Mouse (Mus musculus) liver, embryonic 14.5 days (tissue): ENCODE data around the gene Mrps35. TPM values are rescaled to one million over a fixed set of nuclear protein-coding genes. Genes with fewer than 3 reads are reported as not detected.

ENCODE experiments used
- ATAC-seq: fragments of 200-750 bp; cut with Nextera tagmentation; 2 replicates; pipeline ENCODE4 v1.8.0; 2017; ENCODE audit warnings: moderate number of reproducible peaks, mild to moderate bottlenecking, moderate library complexity; ENCODE audit not compliant: insufficient read depth
- DNase-seq, 3 experiments: peaks; one replicate each; pipeline ENCODE4 v3.0.0-alpha.2; 2012 to 2013; ENCODE audit warnings: low read depth in 3 of 3, low spot score in 3 of 3
- H3K27ac ChIP-seq: fragments of 300-500 bp; sonication (generic); 2 replicates; pipeline ENCODE4 v1.5.1; 2014; ENCODE audit warnings: moderate library complexity, mild to moderate bottlenecking, control low read depth, inconsistent platforms
- H3K27me3 ChIP-seq: fragments of 300-500 bp; sonication (generic); 2 replicates; pipeline ENCODE4 v1.6.1; 2014; ENCODE audit warnings: mild to moderate bottlenecking, low read length, moderate library complexity; ENCODE audit not compliant: control insufficient read depth, insufficient read depth
- H3K36me3 ChIP-seq: fragments of 300-500 bp; sonication (generic); replicated peaks from 2 replicates; pipeline ENCODE4 v1.6.1; 2014; ENCODE audit warnings: low read depth; ENCODE audit not compliant: control insufficient read depth, insufficient read depth
- H3K4me1 ChIP-seq, 2 experiments: fragments of 200-500 bp in 1 of 2; fragments of 300-500 bp in 1 of 2; sonication (generic) in 1 of 2; replicated peaks; 2 replicates each; pipeline ENCODE4 v1.6.1; 2012 to 2014; ENCODE audit warnings: antibody characterized with exemption in 1 of 2, inconsistent platforms in 1 of 2, low read length in 1 of 2; ENCODE audit not compliant: control insufficient read depth in 2 of 2, insufficient read depth in 2 of 2
- H3K4me2 ChIP-seq: fragments of 300-500 bp; sonication (generic); 2 replicates; pipeline ENCODE4 v1.6.1; 2014; ENCODE audit warnings: low read depth, mild to moderate bottlenecking, control low read depth, moderate library complexity
- H3K4me3 ChIP-seq, 2 experiments: fragments of 200-500 bp in 1 of 2; fragments of 300-500 bp in 1 of 2; sonication (generic) in 1 of 2; 2 replicates each; pipeline ENCODE4 v1.5.1; 2012 to 2014; ENCODE audit warnings: low read depth in 2 of 2, low read length in 2 of 2, mild to moderate bottlenecking in 2 of 2, control low read depth in 1 of 2, inconsistent platforms in 1 of 2, moderate library complexity in 1 of 2; ENCODE audit not compliant: insufficient read depth in 1 of 2
- H3K9ac ChIP-seq: fragments of 300-500 bp; sonication (generic); replicated peaks from 2 replicates; pipeline ENCODE4 v1.6.1; 2014; ENCODE audit warnings: mild to moderate bottlenecking, control low read depth, moderate library complexity
- H3K9me3 ChIP-seq: fragments of 300-500 bp; sonication (generic); 2 replicates; pipeline ENCODE4 v1.6.1; 2016; ENCODE audit warnings: low read length, mixed read lengths; ENCODE audit not compliant: control insufficient read depth
- CTCF ChIP-seq: IDR thresholded peaks from 2 replicates; pipeline ENCODE4 v1.5.1; 2016; ENCODE audit warnings: antibody characterized with exemption, low read depth, control low read depth
- EP300 ChIP-seq: IDR thresholded peaks from 2 replicates; pipeline ENCODE4 v1.6.1; 2016; ENCODE audit warnings: antibody characterized with exemption, low read depth
- WGBS: fragments of 180-500 bp; shearing (Covaris S2); extraction: QIAGEN DNeasy Blood & Tissue Kit; methylation state at CpG from one replicate; pipeline ENCODE4 v1.1.7; 2014; ENCODE audit not compliant: insufficient replicate concordance; 5-methylcytosine and 5-hydroxymethylcytosine counted together
- polyA plus RNA-seq, 2 experiments: library from polyadenylated mRNA; depleted of rRNA in 1 of 2; stranded (reverse) in 1 of 2; unstranded in 1 of 2; fragments of >200 nt; fragmentation: Nextera tagmentation in 1 of 2; extraction: Ambion mirVana in 1 of 2; gene quantifications; 2 replicates each; pipeline versions ENCODE4 v1.2.1 to v1.2.3; 2012 to 2014

Gene Mrps35
- polyA plus RNA-seq, 2 experiments, result 20.1 to 60.9 TPM

DNA sequence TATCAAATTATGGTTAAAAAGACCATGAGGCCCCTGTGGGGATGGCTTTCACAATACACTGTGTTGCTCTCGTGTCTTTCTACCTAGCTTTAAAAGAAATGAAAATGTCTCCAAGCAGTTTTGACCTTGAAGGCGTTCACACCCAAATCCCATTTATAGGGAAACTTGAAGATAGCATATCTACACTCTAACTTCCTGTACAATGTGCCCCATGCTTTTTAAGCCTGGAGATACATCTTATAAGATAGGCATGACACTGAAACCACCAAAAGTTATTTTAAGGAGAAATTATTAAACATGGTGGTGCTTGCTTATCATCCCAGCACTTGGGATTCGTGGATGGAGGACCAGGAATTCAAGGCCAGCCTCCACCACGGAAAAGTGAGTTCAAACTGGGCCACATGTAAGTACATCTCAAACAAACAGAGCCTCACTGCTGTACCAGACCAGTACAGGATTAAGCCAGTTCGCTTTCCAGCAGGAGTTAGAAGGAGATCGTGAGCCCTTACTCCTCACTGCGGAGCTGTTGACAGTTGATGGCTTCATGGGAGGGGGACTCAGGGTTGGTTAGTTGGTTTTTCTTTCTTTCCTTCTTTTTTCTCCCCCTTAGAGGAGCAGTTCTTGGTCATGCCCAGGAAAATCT lies 43.0 kb downstream of the Mrps35 start:
- TF ChIP-seq EP300 (no peak), CTCF (no peak)
- peaks cover 5% of the 10 kb centered on the region; the same call in 1 of the 2 replicates for H3K27me3 ChIP-seq
- no peaks in the 10 kb centered on the region for H3K36me3 ChIP-seq
- no peak overlapping the region for H3K9ac ChIP-seq
- no peak overlapping the region for H3K4me2 ChIP-seq
- no peaks in the 10 kb centered on the region for H3K9me3 ChIP-seq
- ATAC-seq (no peak), DNase-seq (no peak)
- peaks cover 0 to 2% of the 10 kb centered on the region in 2 experiments; a peak in 2 of 4 replicates for H3K4me1 ChIP-seq
- no peak overlapping the region for H3K27ac ChIP-seq
- H3K4me3 ChIP-seq, result no peak overlapping the region
- WGBS, result 36% methylated on average over 7 of the region's 7 CpGs

- Histone ChIP-seq H3K36me3 (no peaks in the 10 kb centered on the region), H3K4me2 (no peak within 1 kb of the TSS; the same call in 1 of the 2 replicates), H3K27me3 (peaks cover 5% of the 10 kb centered on the region; the same call in 1 of the 2 replicates), H3K27ac (no peak within 1 kb of the TSS), H3K9ac (no peak within 1 kb of the TSS), H3K9me3 (no peaks in the 10 kb centered on the region), H3K4me1 (peaks cover 0 to 5% of the 10 kb centered on the region in 2 experiments; a peak in 2 of 4 replicates), H3K4me3 (no peak within 1 kb of the TSS)
- DNase-seq, result no peak
- no peak for ATAC-seq
- no peak for TF ChIP-seq CTCF
- TF ChIP-seq EP300, result no peak
- 15% methylated on average over 20 of the region's 20 CpGs for WGBS
Observed at GRCm38 (mm10) chr6:147086594-147087225, 44.1 kb downstream of the Mrps35 start, which contains the start of gene Mansc4. TSS of gene Mansc4 (minus strand) at chr6:147087032.

DNA sequence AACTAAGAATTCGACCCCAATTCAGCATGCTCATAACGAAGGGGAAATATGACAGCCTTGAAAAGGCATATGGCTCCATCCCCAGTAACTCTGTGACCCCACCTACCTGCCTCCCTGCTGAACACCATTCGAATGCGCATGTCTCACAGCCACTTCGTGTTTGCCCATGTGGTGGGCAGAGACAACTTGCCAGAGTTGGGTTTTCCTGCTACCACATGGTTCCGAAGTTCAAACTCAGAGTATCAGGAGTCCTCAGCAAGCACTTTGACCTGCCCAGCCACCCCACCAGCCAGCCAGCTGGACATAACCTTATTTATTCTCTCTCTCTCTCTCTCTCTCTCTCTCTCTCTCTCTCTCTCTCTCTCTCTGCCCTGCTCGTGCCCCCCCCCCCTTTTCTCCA lies 45.2 kb downstream of the Mrps35 start:
- Histone ChIP-seq H3K27ac (no peak overlapping the region), H3K9me3 (no peaks in the 10 kb centered on the region), H3K4me2 (no peak overlapping the region), H3K9ac (no peak overlapping the region), H3K4me3 (no peak overlapping the region), H3K36me3 (no peaks in the 10 kb centered on the region), H3K27me3 (peaks cover 5% of the 10 kb centered on the region; the same call in 1 of the 2 replicates), H3K4me1 (peaks cover 2 to 7% of the 10 kb centered on the region in 2 experiments; a peak in 2 of 4 replicates)
- DNase-seq (no peak), ATAC-seq (no peak)
- WGBS, result 46% methylated on average over 7 of the region's 7 CpGs
- TF ChIP-seq CTCF (no peak), EP300 (no peak)

GRCm38 (mm10) chr6:147088517-147088916 lies 46.0 kb downstream of the Mrps35 start:
- Histone ChIP-seq H3K27me3 (peaks cover 5% of the 10 kb centered on the region; the same call in 1 of the 2 replicates), H3K36me3 (no peaks in the 10 kb centered on the region), H3K4me3 (no peak overlapping the region), H3K4me1 (peaks cover 2 to 12% of the 10 kb centered on the region in 2 experiments; a peak in 2 of 4 replicates), H3K9ac (no peak overlapping the region), H3K27ac (no peak overlapping the region), H3K9me3 (no peaks in the 10 kb centered on the region), H3K4me2 (no peak overlapping the region)
- ATAC-seq, result no peak
- WGBS, result 55% methylated on average over 3 of the region's 3 CpGs
- no peak for DNase-seq
- no peak for TF ChIP-seq CTCF
- TF ChIP-seq EP300, result no peak

- Histone ChIP-seq H3K27me3 (peaks cover 5% of the 10 kb centered on the region; the same call in 1 of the 2 replicates), H3K27ac (no peak overlapping the region), H3K9ac (no peak overlapping the region), H3K4me2 (peak overlapping the region; percentile 78), H3K9me3 (no peaks in the 10 kb centered on the region), H3K4me3 (no peak overlapping the region), H3K4me1 (peaks cover 2 to 15% of the 10 kb centered on the region in 2 experiments; a peak in 2 of 4 replicates), H3K36me3 (no peaks in the 10 kb centered on the region)
- no peak for DNase-seq
- 71% methylated on average over 5 of the region's 5 CpGs for WGBS
- TF ChIP-seq CTCF (no peak), EP300 (no peak)
- no peak for ATAC-seq
Observed at GRCm38 (mm10) chr6:147090191-147090590, 47.6 kb downstream of the Mrps35 start.
